Mouse (Mus musculus) midbrain, embryonic 11.5 days (tissue): ENCODE results near the gene L2hgdh. TPM values are rescaled to one million over a fixed set of nuclear protein-coding genes. Genes with fewer than 3 reads are reported as not detected.

Experiments
- ATAC-seq: fragments of 200-750 bp; cut with Nextera tagmentation; 2 replicates; pipeline ENCODE4 v1.8.0; 2017; ENCODE audit warnings: moderate TSS enrichment, moderate library complexity; ENCODE audit not compliant: low FRiP score
- DNase-seq: peaks from one replicate; pipeline ENCODE4 v3.0.0; 2015; ENCODE audit warnings: low spot score; ENCODE audit errors: missing footprints
- H3K27ac ChIP-seq: fragments of 300-500 bp; sonication (generic); 2 replicates; pipeline ENCODE4 v1.5.1; 2014; ENCODE audit warnings: low read depth, low read length
- H3K27me3 ChIP-seq: fragments of 300-500 bp; sonication (generic); 2 replicates; pipeline ENCODE4 v1.6.1; 2014; ENCODE audit warnings: mild to moderate bottlenecking, low read length, moderate library complexity, mixed read lengths; ENCODE audit not compliant: control insufficient read depth, insufficient read depth
- H3K36me3 ChIP-seq: fragments of 300-500 bp; sonication (generic); 2 replicates; pipeline ENCODE4 v1.6.1; 2014; ENCODE audit warnings: mild to moderate bottlenecking, low read length, moderate library complexity, mixed read lengths; ENCODE audit not compliant: control insufficient read depth, insufficient read depth
- H3K4me1 ChIP-seq: fragments of 300-500 bp; sonication (generic); 2 replicates; pipeline ENCODE4 v1.6.1; 2014; ENCODE audit warnings: low read length; ENCODE audit not compliant: control insufficient read depth, insufficient read depth
- H3K4me2 ChIP-seq: fragments of 300-500 bp; sonication (generic); 2 replicates; pipeline ENCODE4 v1.6.1; 2014; ENCODE audit warnings: mild to moderate bottlenecking, moderate library complexity
- H3K4me3 ChIP-seq: fragments of 300-500 bp; sonication (generic); 2 replicates; pipeline ENCODE4 v1.5.1; 2014; ENCODE audit warnings: low read depth, low read length
- H3K9ac ChIP-seq: fragments of 300-500 bp; sonication (generic); 2 replicates; pipeline ENCODE4 v1.6.1; 2014; ENCODE audit warnings: low read length
- H3K9me3 ChIP-seq: fragments of 300-500 bp; sonication (generic); 2 replicates; pipeline ENCODE4 v1.6.1; 2016; ENCODE audit warnings: low read length; ENCODE audit not compliant: control insufficient read depth
- WGBS: fragments of 180-500 bp; shearing (Covaris S2); extraction: QIAGEN DNeasy Blood & Tissue Kit; methylation state at CpG from one replicate; pipeline ENCODE4 v1.1.7; 2014; 5-methylcytosine and 5-hydroxymethylcytosine counted together
- polyA plus RNA-seq: library from polyadenylated mRNA; unstranded; fragments of >200 nt; fragmentation: Nextera tagmentation; extraction: Ambion mirVana; gene quantifications from 2 replicates; pipeline ENCODE4 v1.2.1, GENCODE M21; 2014

Gene L2hgdh
- polyA plus RNA-seq, 1 experiment from 2014 or later = 9.7 TPM

DNA sequence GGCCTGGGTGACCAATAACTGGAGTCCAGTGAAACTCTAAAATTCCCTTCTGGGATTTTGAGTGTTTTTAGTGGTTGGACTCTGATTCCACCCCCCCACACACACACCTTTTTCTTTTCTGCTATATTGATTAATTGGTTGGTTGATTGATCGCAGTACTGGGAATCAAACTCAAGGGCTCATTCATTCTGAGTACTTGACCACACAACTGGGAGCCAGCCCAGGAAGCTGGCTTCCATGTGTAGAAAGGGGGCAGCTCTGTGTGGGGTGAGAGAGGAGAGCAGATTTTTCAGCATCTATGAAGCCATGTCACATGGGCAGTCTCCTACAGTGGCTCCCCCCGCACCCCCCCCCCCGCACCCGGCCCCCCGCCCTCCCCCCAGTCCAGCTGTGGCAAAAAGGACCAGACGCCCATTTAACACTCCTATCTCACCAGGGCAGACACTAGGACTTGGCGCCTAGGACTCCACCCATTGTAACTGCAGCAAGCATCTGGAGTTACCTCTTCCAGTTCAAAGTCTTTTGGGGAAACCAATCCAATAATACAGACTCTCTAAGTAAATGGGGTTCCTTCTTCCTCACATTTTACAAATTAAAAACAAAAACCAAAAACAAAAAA is 34.7 kb upstream of the L2hgdh start:
- 61% methylated on average over 7 of the region's 7 CpGs for WGBS
- H3K27ac ChIP-seq = no peak overlapping the region
- 0 out of 2 replicates have a peak overlapping the region, but pooled peaks have one; percentile 46 for H3K4me2 ChIP-seq

DNA sequence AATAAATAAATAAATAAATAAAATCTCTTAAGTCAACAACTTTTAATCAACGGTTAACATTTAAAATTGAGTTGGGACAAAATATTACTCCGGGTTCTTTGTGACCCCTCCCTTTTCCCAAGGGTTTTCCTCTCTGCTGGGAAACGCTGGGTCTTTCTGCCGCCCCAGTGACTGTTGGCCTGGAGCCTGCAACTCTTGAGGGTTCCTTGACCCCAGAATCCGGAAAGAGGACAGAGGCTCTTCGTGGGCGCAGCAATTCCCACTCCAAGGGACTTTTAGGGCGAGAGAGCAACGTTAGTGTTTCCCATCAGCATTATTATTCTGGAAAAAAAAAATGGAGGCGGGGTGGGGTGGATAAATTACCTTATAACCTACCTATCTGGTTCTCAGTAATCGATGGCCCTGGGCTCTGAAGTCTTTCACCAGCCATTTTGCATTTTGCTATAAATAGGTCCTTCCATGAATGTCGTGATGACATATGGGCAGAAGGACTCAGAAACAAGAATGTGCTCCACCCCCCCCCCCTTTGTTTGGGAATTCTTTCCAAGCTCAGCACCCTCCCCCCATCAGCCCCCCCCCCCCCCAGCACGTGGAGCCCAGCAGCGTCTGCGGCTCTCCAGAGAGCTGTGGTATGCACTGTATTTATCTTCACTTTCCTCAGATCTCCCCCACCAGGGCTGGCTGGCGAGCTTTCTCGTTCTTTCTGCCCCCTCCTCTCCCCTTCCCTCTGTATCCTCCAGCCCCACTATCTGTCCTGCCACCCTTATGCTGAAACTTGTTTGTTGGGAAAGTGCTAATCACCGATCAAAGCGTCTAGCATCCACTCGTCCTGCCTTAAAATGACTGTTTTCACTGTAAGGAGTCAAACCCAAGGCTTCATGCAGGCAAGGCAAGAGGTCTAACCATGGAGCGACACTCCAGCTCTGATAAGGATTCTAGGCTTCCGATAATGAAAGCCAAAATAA is 33.8 kb upstream of the L2hgdh start:
- H3K9ac ChIP-seq = peak overlapping the region; percentile 31; the same call in 1 of the 2 replicates
- H3K4me2 ChIP-seq = peak overlapping the region; percentile 46
- H3K4me1 ChIP-seq = peaks cover 9% of the 10 kb centered on the region
- whole genome bisulfite sequencing = 11% methylated on average over 22 of the region's 22 CpGs
- no peaks in the 10 kb centered on the region for H3K36me3 ChIP-seq
- ATAC-seq (peak; percentile 62), DNase-seq (peak; percentile 89)
- H3K27me3 ChIP-seq = no peaks in the 10 kb centered on the region
- H3K9me3 ChIP-seq = no peaks in the 10 kb centered on the region
- peak overlapping the region; percentile 18; the same call in 1 of the 2 replicates for H3K4me3 ChIP-seq
- no peak overlapping the region for H3K27ac ChIP-seq

More for the DNA sequence above, 34.7 kb upstream of the L2hgdh start:
- Histone ChIP-seq H3K4me1 (peaks cover 9% of the 10 kb centered on the region), H3K9me3 (no peaks in the 10 kb centered on the region), H3K9ac (no peak overlapping the region), H3K27me3 (no peaks in the 10 kb centered on the region), H3K4me3 (no peak overlapping the region), H3K36me3 (no peaks in the 10 kb centered on the region)
- DNase-seq (no peak), ATAC-seq (no peak)

DNA sequence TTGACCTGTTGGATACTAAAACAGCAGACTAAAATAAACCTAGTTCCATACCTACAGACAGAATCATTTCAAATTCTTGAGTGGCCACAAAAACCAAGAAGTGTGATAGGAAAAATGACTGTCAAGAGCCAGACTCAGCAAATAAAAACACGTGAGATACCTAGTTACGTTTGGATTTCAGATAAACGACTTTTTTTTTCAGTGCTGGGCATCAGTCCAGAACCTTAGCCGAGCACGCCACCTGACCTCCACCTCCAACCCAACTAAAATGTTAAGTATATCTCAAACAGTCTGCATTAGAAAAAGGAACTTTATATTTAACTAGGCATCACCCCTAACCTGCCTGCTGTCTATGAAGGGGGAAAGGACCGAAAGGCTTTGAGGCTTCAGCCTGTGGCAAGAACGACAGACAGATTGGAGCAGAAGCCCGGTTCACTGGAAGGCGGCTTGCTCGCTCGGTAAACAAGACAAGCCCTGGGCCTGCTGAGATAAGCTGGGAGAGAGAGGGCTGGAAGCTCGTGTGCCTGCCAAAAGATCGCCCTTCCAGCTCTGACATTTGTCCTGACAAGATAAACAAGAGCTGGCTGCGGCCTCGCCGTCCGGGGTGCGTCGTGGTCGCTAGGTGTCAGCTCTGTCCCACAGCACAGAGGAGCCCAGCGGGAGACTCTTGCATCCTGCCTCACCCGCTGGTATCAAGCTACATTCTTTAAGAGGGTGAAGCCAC is 32.9 kb upstream of the L2hgdh start:
- Histone ChIP-seq H3K9me3 (no peaks in the 10 kb centered on the region), H3K4me2 (peak overlapping the region; percentile 46), H3K4me1 (peaks cover 9% of the 10 kb centered on the region), H3K9ac (no peak overlapping the region), H3K4me3 (no peak overlapping the region; the same call in 1 of the 2 replicates), H3K27ac (no peak overlapping the region), H3K27me3 (no peaks in the 10 kb centered on the region), H3K36me3 (no peaks in the 10 kb centered on the region)
- DNase-seq (peak; percentile 96), ATAC-seq (peak; percentile 91)
- 19% methylated on average over 22 of the region's 22 CpGs for WGBS

DNA sequence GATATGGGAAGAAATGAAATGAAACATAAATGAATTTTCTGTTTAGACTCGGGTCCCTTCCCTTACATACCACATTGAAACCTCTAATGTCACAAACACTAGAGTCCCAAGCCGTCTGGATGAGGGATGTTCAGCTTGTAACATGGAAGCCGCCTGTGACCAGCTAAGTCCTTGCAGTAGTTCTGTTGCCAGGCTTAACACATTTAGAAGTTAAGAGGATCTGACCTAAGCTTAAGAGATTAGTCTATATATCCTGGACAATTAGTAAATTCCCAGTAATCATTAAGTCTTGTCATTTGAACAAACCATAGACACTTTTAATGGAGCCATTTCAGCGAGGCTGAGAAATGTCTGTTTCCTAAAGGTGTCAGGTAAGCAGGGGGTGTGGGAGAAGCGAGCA is 31.3 kb upstream of the L2hgdh start:
- H3K9me3 ChIP-seq = no peaks in the 10 kb centered on the region
- 81% methylated on average over 5 of the region's 5 CpGs for WGBS
- no peak overlapping the region for H3K4me3 ChIP-seq
- DNase-seq (no peak), ATAC-seq (no peak)
- H3K9ac ChIP-seq = no peak overlapping the region
- H3K27me3 ChIP-seq = no peaks in the 10 kb centered on the region
- no peak overlapping the region for H3K27ac ChIP-seq
- H3K4me2 ChIP-seq = no peak overlapping the region
- no peaks in the 10 kb centered on the region for H3K36me3 ChIP-seq
- H3K4me1 ChIP-seq = peaks cover 9% of the 10 kb centered on the region

DNA sequence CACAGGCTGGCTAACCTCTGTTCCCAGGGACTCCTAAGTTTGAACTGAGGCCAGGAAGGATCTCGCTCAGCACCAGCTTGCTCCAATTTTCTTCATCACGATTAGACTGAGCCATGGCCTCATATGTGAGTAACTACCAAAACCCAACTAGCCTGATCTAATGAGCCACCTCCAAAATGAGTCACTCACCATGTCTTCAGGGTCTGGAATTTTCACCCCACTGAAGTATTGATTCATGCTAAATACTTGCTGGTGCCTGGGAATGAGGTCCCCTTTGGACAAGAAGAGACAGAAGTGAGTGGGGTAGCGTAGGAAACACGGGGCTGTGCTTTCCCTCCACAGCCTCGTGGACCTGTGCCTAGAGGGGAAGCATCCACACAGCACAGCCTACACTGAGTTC is 29.3 kb upstream of the L2hgdh start:
- Histone ChIP-seq H3K4me3 (no peak overlapping the region), H3K4me1 (peaks cover 8% of the 10 kb centered on the region), H3K9ac (no peak overlapping the region), H3K27me3 (no peaks in the 10 kb centered on the region), H3K4me2 (no peak overlapping the region), H3K9me3 (no peaks in the 10 kb centered on the region), H3K36me3 (no peaks in the 10 kb centered on the region), H3K27ac (no peak overlapping the region)
- WGBS = 83% methylated on average over 5 of the region's 5 CpGs
- DNase-seq = no peak
- no peak for ATAC-seq

DNA sequence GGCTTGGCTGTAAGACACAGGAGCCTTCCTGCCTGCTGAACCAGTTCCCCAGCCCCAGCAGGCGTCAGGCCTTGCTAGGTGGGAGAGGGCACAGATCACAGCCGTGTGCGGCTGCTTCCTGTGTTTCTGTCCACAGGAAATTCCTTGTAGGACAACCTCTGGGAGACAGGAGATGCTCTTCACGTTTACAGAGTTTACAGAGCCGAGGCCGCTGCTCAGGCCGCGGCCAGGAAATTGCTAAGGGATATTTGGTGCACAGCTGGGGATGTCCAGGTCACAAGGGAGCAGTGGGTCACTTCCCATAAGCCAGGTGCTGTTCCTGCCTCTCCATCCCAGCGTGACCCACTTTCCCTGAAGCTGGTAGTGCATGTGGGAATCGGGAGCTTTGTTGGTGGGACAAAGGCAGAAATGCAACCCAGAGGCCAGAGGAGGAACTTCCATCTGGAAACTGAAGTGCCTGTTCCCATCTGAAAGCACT is 27.2 kb upstream of the L2hgdh start:
- Histone ChIP-seq H3K27ac (no peak overlapping the region), H3K4me2 (no peak overlapping the region), H3K36me3 (no peaks in the 10 kb centered on the region), H3K9me3 (no peaks in the 10 kb centered on the region), H3K4me3 (no peak overlapping the region), H3K27me3 (no peaks in the 10 kb centered on the region), H3K4me1 (no peaks in the 10 kb centered on the region), H3K9ac (no peak overlapping the region)
- ATAC-seq (no peak), DNase-seq (no peak)
- WGBS = 47% methylated on average over 10 of the region's 10 CpGs

DNA sequence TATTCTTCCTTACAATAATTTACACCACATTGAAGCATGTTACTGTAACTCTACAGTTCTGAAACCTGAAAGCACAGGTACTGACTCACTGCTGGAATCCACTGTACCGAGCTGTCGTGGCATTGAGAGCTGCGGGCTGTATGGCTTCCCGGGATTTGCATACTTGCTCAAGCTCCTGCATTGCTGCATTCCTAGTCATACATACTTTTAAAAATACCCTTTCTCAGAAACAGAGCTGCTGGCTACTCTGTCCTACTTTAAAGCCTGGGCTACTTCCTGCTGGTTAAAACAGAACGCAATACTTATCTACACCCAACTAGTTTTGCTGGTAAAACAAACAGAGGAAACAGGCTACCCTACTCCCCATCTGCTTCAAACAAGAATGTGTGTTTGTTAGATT is 19.5 kb upstream of the L2hgdh start:
- no peaks in the 10 kb centered on the region for H3K4me1 ChIP-seq
- no peak for DNase-seq
- H3K4me2 ChIP-seq = no peak overlapping the region
- no peaks in the 10 kb centered on the region for H3K36me3 ChIP-seq
- no peak overlapping the region for H3K27ac ChIP-seq
- no peak overlapping the region for H3K9ac ChIP-seq
- H3K4me3 ChIP-seq = no peak overlapping the region
- WGBS = 87% methylated on average over 5 of the region's 5 CpGs
- H3K9me3 ChIP-seq = no peaks in the 10 kb centered on the region
- no peak for ATAC-seq
- no peaks in the 10 kb centered on the region for H3K27me3 ChIP-seq

DNA sequence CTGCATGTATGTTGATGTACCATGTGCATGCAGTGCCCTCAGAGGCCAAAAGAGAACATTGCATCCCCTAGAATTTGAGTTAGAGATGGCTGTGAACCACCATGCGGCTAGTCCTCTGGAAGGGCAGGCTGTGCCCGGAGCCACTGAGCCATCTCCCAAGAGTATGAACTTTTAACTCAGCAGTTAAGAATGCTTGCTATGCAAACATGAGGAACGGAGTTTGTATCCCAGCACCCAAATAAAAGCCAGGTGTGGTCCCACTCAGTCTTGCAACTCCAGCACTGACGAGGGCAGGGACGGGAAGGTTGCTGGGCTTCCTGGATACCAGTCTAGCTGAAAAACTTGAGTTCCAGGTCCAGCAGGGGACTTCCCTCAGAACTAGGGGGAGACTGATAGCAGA is 17.3 kb upstream of the L2hgdh start:
- no peak for ATAC-seq
- Histone ChIP-seq H3K9ac (no peak overlapping the region), H3K4me3 (no peak overlapping the region), H3K27me3 (no peaks in the 10 kb centered on the region), H3K9me3 (no peaks in the 10 kb centered on the region), H3K4me2 (no peak overlapping the region), H3K36me3 (no peaks in the 10 kb centered on the region), H3K4me1 (no peaks in the 10 kb centered on the region), H3K27ac (no peak overlapping the region)
- no peak for DNase-seq
- WGBS = 85% methylated on average over 5 of the region's 5 CpGs
